Mouse (Mus musculus) cortical plate, adult 2 months (tissue): Measurements from ENCODE around the gene Gpr25.

Experiments
- CTCF ChIP-seq: fragments of 200-500 bp; IDR thresholded peaks from 2 replicates; pipeline ENCODE4 v1.5.1; 2011; ENCODE audit warnings: mild to moderate bottlenecking, control low read depth, low read length; ENCODE audit not compliant: insufficient read depth; ENCODE audit errors: extremely low read depth
- POLR2A ChIP-seq: fragments of 200-500 bp; IDR thresholded peaks from 2 replicates; pipeline ENCODE4 v1.6.1; 2011; ENCODE audit warnings: mild to moderate bottlenecking, low read length, control low read depth; ENCODE audit not compliant: insufficient read depth; ENCODE audit errors: extremely low read depth

DNA sequence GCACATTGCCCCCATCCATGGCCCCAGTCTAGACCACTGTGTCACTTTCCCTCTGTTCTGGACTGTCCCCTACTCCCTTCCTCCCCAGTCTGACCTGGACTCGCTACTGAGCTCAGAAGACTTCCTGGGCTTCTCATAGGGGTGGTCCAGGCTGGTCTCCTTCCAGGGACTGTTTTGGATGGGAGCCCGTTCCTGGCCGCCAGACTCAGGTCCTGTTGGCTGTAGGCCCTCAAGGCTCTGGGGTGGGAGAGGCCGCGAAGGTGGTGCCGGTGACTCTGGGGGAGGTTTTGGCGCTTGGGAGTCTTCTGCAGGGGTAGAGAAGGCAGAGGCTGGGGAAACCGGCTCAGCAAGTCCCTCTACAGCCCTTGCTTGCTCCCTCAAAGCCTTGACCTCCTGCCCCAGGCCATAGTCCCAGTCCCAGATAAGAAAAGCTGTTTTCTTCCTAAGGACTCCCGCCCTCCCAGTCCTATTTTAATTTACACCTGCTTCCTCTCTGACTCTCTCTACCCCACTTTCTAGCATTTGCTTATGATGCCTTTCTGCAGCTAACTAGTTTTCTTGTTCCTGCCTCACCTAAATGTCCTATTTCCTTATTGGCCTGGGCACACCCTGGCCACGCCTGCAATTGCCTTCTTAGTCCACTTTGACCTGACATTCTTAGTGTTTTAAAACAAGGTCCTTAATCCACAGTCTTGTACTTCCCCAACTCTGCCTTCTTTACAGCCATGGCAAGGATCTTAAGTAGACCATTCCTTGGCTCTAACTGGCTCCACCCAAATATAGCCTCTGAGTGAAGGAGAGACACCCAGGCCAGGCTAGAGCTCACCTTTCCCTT lies 40.4 kb downstream of the Gpr25 start:
- TF ChIP-seq CTCF (no peak), POLR2A (no peak)
